Mouse (Mus musculus): ENCODE results near the gene Rpl18a.

The Rpl18a gene

GRCm38 (mm10) chr8:70885612-70886011, 11.6 kb downstream of the Rpl18a start:
- in situ Hi-C loops (cut with MboI, MseI): no loop called here

- in situ Hi-C loops (cut with MboI, MseI): no loop called here
These were observed 12.5 kb downstream of the Rpl18a start for GRCm38 (mm10) chr8:70884683-70885082.

GRCm38 (mm10) chr8:70884186-70884585, 13.0 kb downstream of the Rpl18a start:
- in situ Hi-C loops (cut with MboI, MseI): no loop called here

GRCm38 (mm10) chr8:70880546-70880945, 16.7 kb downstream of the Rpl18a start:
- in situ Hi-C loops (cut with MboI, MseI): no loop called here

DNA sequence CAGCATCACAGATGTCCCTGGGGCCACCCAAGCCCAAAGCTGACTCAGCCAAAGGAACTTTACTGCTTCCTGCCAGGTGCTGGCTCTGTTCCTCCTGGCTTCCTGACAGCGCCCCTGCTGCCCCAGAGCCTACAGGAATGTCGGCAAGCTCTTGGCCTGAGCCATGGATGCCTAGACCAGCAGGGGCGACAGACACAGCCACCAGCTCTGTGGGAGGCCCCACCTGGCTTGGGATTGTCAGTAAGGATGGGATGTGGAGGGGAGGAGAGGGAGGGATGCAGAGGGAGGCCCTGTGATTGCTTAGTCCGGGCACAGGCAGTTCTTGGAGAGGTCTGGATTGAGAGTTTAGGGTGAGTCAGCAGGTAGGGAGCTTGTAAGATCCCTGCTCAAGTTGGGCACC, 17.1 kb downstream of the Rpl18a start:
- in situ Hi-C loops (cut with MboI, MseI): no loop called here

DNA sequence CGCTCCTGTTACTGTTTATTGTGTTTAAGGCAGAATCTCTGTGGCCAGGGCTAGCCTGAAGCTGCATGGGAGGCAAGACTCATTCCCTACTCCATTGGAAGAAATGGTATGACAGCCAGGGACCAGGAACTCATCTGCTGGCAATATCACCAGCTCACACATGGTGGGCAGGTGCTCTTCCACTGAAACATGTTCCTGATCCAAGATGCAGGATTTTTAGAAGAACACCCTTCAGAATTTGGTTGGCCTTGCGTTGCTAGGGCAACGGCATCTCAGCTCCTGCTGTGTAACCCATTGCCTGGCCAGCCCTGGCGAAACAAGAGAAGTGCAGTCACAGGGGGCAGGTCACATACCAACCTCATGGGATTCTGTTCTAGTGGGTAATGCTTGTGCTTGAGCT, 17.7 kb downstream of the Rpl18a start:
- in situ Hi-C loops (cut with MboI, MseI): no loop called here

GRCm38 (mm10) chr8:70878178-70878577, 19.0 kb downstream of the Rpl18a start:
- in situ Hi-C loops (cut with MboI, MseI): no loop called here

GRCm38 (mm10) chr8:70876382-70876781, 20.8 kb downstream of the Rpl18a start:
- in situ Hi-C loops (cut with MboI, MseI): no loop called here

GRCm38 (mm10) chr8:70874441-70874840, 22.8 kb downstream of the Rpl18a start:
- in situ Hi-C loops (cut with MboI, MseI): no loop called here

DNA sequence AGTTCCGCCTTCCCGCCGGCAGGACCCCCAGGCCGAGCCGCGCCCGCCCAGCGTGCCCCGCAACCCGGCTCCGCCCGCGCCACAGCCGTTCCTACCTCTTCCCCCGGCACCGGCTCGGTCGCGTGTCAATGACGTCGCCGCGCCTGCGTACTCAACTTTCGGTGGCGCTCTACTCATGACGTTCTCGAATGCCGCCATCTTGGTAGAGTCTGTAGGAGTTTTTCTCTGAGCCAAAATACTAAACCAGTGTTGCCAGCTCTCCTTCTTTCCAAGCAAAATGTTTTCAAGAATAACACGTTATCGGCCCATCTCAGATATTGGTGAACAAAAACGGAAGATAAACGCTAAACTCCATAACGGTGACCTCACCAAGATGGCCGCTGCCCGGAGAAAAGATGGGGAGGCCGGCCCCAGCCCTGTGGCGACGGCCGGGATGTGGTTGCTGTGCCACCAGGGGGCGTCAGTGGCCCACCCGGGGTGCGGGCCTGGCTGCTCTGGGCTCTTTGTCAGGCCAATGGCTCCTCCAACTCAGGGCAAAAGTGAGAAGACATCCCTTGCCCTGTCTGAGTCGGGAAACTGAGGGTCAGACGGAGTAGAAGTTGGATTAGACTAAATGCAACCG, 23.7 kb downstream of the Rpl18a start, which contains the start of gene Ccdc124:
Gene Ccdc124, minus strand, starts transcription at position 572 of the 622 bp plus-strand sequence.
- in situ Hi-C loops (cut with MboI, MseI): no loop called here

- in situ Hi-C loops (cut with MboI, MseI): no loop called here
These were observed 24.4 kb downstream of the Rpl18a start for GRCm38 (mm10) chr8:70872643-70873363.

- in situ Hi-C loops (cut with MboI, MseI): no loop called here
These were observed 25.9 kb downstream of the Rpl18a start for GRCm38 (mm10) chr8:70871195-70871807.

GRCm38 (mm10) chr8:70869601-70870041, 27.6 kb downstream of the Rpl18a start:
- in situ Hi-C loops (cut with MboI, MseI): no loop called here

DNA sequence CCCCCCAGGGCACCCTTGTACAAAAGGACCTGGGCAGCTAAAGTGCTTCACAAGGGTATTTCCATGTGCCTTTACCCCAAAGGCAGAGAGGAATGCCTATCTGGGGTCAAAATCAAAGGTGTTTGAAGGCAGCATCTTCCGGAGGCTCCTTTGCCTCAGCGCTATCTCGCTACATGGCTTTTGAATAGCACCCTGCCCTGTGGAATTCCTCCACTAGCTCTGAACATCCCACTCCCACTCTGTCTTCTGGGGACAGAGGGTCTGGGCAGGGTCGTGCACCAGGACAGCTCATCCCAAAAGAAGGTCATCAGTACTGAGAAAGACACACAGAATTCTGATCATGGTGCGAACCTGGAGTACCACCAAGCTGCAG, 28.0 kb downstream of the Rpl18a start:
- in situ Hi-C loops (cut with MboI, MseI): no loop called here

GRCm38 (mm10) chr8:70868559-70869198, 28.5 kb downstream of the Rpl18a start:
- in situ Hi-C loops (cut with MboI, MseI): no loop called here

GRCm38 (mm10) chr8:70866566-70866965, 30.6 kb downstream of the Rpl18a start:
- in situ Hi-C loops (cut with MboI, MseI): no loop called here

GRCm38 (mm10) chr8:70866001-70866520, 31.2 kb downstream of the Rpl18a start:
- in situ Hi-C loops (cut with MboI, MseI): no loop called here

- in situ Hi-C loops (cut with MboI, MseI): no loop called here
These were observed 31.7 kb downstream of the Rpl18a start for GRCm38 (mm10) chr8:70865350-70866000.

DNA sequence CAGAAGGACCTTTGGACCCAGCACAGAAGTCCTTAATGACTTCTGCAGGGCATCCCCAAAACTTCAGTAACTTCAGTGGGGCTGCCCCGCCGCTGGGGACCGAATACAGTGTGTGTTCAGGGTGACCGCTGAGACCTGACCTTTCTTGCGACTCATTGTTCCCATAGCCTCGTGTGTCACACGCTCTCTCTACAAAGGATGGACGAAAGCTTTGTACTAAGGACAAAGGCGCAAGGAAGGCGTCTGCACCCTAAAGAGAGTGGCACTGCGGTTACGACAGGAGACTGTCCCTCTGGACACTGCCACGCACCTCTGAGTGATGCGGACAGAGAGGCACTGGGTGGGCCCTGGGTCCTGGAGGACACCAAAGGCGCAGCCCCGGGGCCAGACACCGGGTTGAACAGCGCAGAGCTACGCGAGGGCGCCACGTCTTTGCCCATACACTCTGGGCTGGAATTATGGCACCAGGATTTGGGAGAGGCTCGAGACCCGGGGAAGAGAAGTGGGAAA, 32.4 kb downstream of the Rpl18a start:
- in situ Hi-C loops (cut with MboI, MseI): no loop called here

GRCm38 (mm10) chr8:70863956-70864711, 33.1 kb downstream of the Rpl18a start:
- in situ Hi-C loops (cut with MboI, MseI): no loop called here
